Mouse (Mus musculus) forebrain, embryonic 11.5 days (tissue): ENCODE data around the gene 4930404N11Rik. TPM values are rescaled to one million over a fixed set of nuclear protein-coding genes. Genes with fewer than 3 reads are reported as not detected.
A peak's percentile ranks its signal among the peaks of the same experiment; 100 is the strongest.

ENCODE experiments used
- ATAC-seq: fragments of 200-750 bp; cut with Nextera tagmentation; replicated peaks from 2 replicates; pipeline ENCODE4 v1.8.0; 2017; ENCODE audit warnings: moderate TSS enrichment; ENCODE audit not compliant: low FRiP score
- DNase-seq: peaks from one replicate; pipeline ENCODE4 v3.0.0-alpha.2; 2017; ENCODE audit warnings: low spot score
- H3K27ac ChIP-seq: fragments of 300-500 bp; sonication (generic); 2 replicates; pipeline ENCODE4 v1.5.1; 2014; ENCODE audit warnings: low read depth, low read length
- H3K27me3 ChIP-seq: fragments of 300-500 bp; sonication (generic); 2 replicates; pipeline ENCODE4 v1.6.1; 2014; ENCODE audit warnings: mild to moderate bottlenecking, low read length, mixed read lengths; ENCODE audit not compliant: control insufficient read depth, insufficient read depth
- H3K36me3 ChIP-seq: fragments of 300-500 bp; sonication (generic); 2 replicates; pipeline ENCODE4 v1.6.1; 2014; ENCODE audit warnings: mild to moderate bottlenecking, low read length, moderate library complexity, mixed read lengths; ENCODE audit not compliant: control insufficient read depth, insufficient read depth
- H3K4me1 ChIP-seq: fragments of 300-500 bp; sonication (generic); replicated peaks from 2 replicates; pipeline ENCODE4 v1.6.1; 2014; ENCODE audit warnings: low read length, mixed read lengths; ENCODE audit not compliant: control insufficient read depth, insufficient read depth
- H3K4me2 ChIP-seq: fragments of 300-500 bp; sonication (generic); 2 replicates; pipeline ENCODE4 v1.6.1; 2014; ENCODE audit warnings: low read depth, mild to moderate bottlenecking, low read length, moderate library complexity, mixed read lengths; ENCODE audit not compliant: severe bottlenecking
- H3K4me3 ChIP-seq: fragments of 300-500 bp; sonication (generic); 2 replicates; pipeline ENCODE4 v1.5.1; 2014; ENCODE audit warnings: low read depth, low read length
- H3K9ac ChIP-seq: fragments of 300-500 bp; sonication (generic); 2 replicates; pipeline ENCODE4 v1.6.1; 2014; ENCODE audit warnings: low read length
- H3K9me3 ChIP-seq: fragments of 300-500 bp; sonication (generic); 2 replicates; pipeline ENCODE4 v1.6.1; 2016; ENCODE audit warnings: low read length, mixed read lengths; ENCODE audit not compliant: control insufficient read depth
- WGBS: fragments of 180-500 bp; shearing (Covaris S2); extraction: QIAGEN DNeasy Blood & Tissue Kit; methylation state at CpG from one replicate; pipeline ENCODE4 v1.1.7; 2014; 5-methylcytosine and 5-hydroxymethylcytosine counted together
- polyA plus RNA-seq: library from polyadenylated mRNA; unstranded; fragments of >200 nt; fragmentation: Nextera tagmentation; extraction: Ambion mirVana; gene quantifications from 2 replicates; pipeline ENCODE4 v1.2.1, GENCODE M21; 2014

4930404N11Rik gene
- polyA plus RNA-seq, 1 experiment from 2014 or later, result 0.15 TPM

- Histone ChIP-seq H3K36me3 (no peaks in the 10 kb centered on the region; the same call in 1 of the 2 replicates), H3K27ac (no peak overlapping the region), H3K4me3 (no peak overlapping the region), H3K4me1 (peaks cover 35% of the 10 kb centered on the region), H3K4me2 (no peak overlapping the region), H3K9ac (no peak overlapping the region), H3K9me3 (no peaks in the 10 kb centered on the region), H3K27me3 (peaks cover 35% of the 10 kb centered on the region)
- no peak for ATAC-seq
- DNase-seq, result no peak
- WGBS, result 16% methylated on average over 9 of the region's 9 CpGs
Observed at GRCm38 (mm10) chr10:81404082-81404481, 38.5 kb upstream of the 4930404N11Rik start.

- no peak overlapping the region for H3K9ac ChIP-seq
- 52% methylated on average over 10 of the region's 10 CpGs for WGBS
- no peaks in the 10 kb centered on the region; the same call in 1 of the 2 replicates for H3K36me3 ChIP-seq
- no peak for ATAC-seq
- peak overlapping the region; percentile 69; the same call in 1 of the 2 replicates for H3K27ac ChIP-seq
- H3K27me3 ChIP-seq, result peaks cover 33% of the 10 kb centered on the region
- no peak overlapping the region for H3K4me3 ChIP-seq
- DNase-seq, result no peak
- no peaks in the 10 kb centered on the region for H3K9me3 ChIP-seq
- H3K4me1 ChIP-seq, result peaks cover 32% of the 10 kb centered on the region
- no peak overlapping the region for H3K4me2 ChIP-seq
Observed at GRCm38 (mm10) chr10:81403511-81403910, 37.9 kb upstream of the 4930404N11Rik start.

- Histone ChIP-seq H3K27ac (peak overlapping the region; percentile 69), H3K4me3 (0 out of 2 replicates have a peak overlapping the region, but pooled peaks have one; percentile 9), H3K27me3 (peaks cover 21% of the 10 kb centered on the region), H3K4me2 (peak overlapping the region; percentile 42), H3K9me3 (no peaks in the 10 kb centered on the region), H3K9ac (peak overlapping the region; percentile 54), H3K4me1 (peaks cover 27% of the 10 kb centered on the region), H3K36me3 (no peaks in the 10 kb centered on the region; the same call in 1 of the 2 replicates)
- DNase-seq (no peak), ATAC-seq (no peak)
- 14% methylated on average over 7 of the region's 7 CpGs for WGBS
Observed at GRCm38 (mm10) chr10:81402227-81402765, 36.7 kb upstream of the 4930404N11Rik start.

GRCm38 (mm10) chr10:81401521-81402226 is 36.1 kb upstream of the 4930404N11Rik start:
- 4% methylated on average over 18 of the region's 18 CpGs for WGBS
- Histone ChIP-seq H3K4me3 (0 out of 2 replicates have a peak overlapping the region, but pooled peaks have one; percentile 9), H3K27ac (peak overlapping the region; percentile 69), H3K4me1 (peaks cover 27% of the 10 kb centered on the region), H3K27me3 (peaks cover 15% of the 10 kb centered on the region), H3K9ac (peak overlapping the region; percentile 54), H3K36me3 (no peaks in the 10 kb centered on the region; the same call in 1 of the 2 replicates), H3K9me3 (no peaks in the 10 kb centered on the region), H3K4me2 (peak overlapping the region; percentile 42)
- peak; percentile 85 for ATAC-seq
- DNase-seq, result peak; percentile 88

- WGBS, result 30% methylated on average over 10 of the region's 10 CpGs
- no peaks in the 10 kb centered on the region for H3K9me3 ChIP-seq
- no peaks in the 10 kb centered on the region; the same call in 1 of the 2 replicates for H3K36me3 ChIP-seq
- no peak overlapping the region for H3K4me2 ChIP-seq
- H3K27ac ChIP-seq, result peak overlapping the region; percentile 69
- H3K9ac ChIP-seq, result no peak overlapping the region
- H3K4me3 ChIP-seq, result no peak overlapping the region
- no peak for DNase-seq
- H3K27me3 ChIP-seq, result peaks cover 10% of the 10 kb centered on the region
- H3K4me1 ChIP-seq, result peaks cover 27% of the 10 kb centered on the region
- no peak for ATAC-seq
Observed at GRCm38 (mm10) chr10:81401205-81401520, 35.5 kb upstream of the 4930404N11Rik start.

- H3K4me3 ChIP-seq, result no peak overlapping the region
Observed at GRCm38 (mm10) chr10:81400371-81401204, 35.0 kb upstream of the 4930404N11Rik start.

GRCm38 (mm10) chr10:81399798-81400308 is 34.2 kb upstream of the 4930404N11Rik start:
- H3K9me3 ChIP-seq, result no peaks in the 10 kb centered on the region
- no peaks in the 10 kb centered on the region for H3K36me3 ChIP-seq
- H3K4me2 ChIP-seq, result no peak overlapping the region
- peaks cover 27% of the 10 kb centered on the region for H3K4me1 ChIP-seq
- DNase-seq (no peak), ATAC-seq (no peak)
- peaks cover 8% of the 10 kb centered on the region for H3K27me3 ChIP-seq
- no peak overlapping the region for H3K27ac ChIP-seq
- H3K9ac ChIP-seq, result no peak overlapping the region
- H3K4me3 ChIP-seq, result no peak overlapping the region
- 80% methylated on average over 18 of the region's 18 CpGs for WGBS

More at GRCm38 (mm10) chr10:81400371-81401204, 35.0 kb upstream of the 4930404N11Rik start:
- DNase-seq (no peak), ATAC-seq (no peak)
- H3K27me3 ChIP-seq, result peaks cover 9% of the 10 kb centered on the region
- no peaks in the 10 kb centered on the region for H3K9me3 ChIP-seq
- H3K36me3 ChIP-seq, result no peaks in the 10 kb centered on the region; the same call in 1 of the 2 replicates
- 48% methylated on average over 22 of the region's 22 CpGs for WGBS
- no peak overlapping the region for H3K4me2 ChIP-seq
- H3K9ac ChIP-seq, result 0 out of 2 replicates have a peak overlapping the region, but pooled peaks have one; percentile 16
- peaks cover 27% of the 10 kb centered on the region for H3K4me1 ChIP-seq
- 0 out of 2 replicates have a peak overlapping the region, but pooled peaks have one; percentile 50 for H3K27ac ChIP-seq

- Histone ChIP-seq H3K4me3 (no peak overlapping the region), H3K36me3 (no peaks in the 10 kb centered on the region), H3K9ac (no peak overlapping the region; the same call in 1 of the 2 replicates), H3K4me1 (peaks cover 27% of the 10 kb centered on the region), H3K4me2 (0 out of 2 replicates have a peak overlapping the region, but pooled peaks have one; percentile 5), H3K9me3 (no peaks in the 10 kb centered on the region), H3K27me3 (peaks cover 3% of the 10 kb centered on the region), H3K27ac (no peak overlapping the region)
- ATAC-seq (no peak), DNase-seq (no peak)
- WGBS, result 71% methylated on average over 5 of the region's 5 CpGs
Observed at GRCm38 (mm10) chr10:81399296-81399695, 33.7 kb upstream of the 4930404N11Rik start.
